Mouse (Mus musculus) erythroblast, embryonic 14.5 days (primary cell): ENCODE data around the gene Dgkg.

Experiments used
- GATA1 ChIP-seq: IDR thresholded peaks from 2 replicates; pipeline ENCODE4 v1.6.1; 2012; ENCODE audit warnings: low read length, inconsistent platforms, mixed read lengths
- TAL1 ChIP-seq: IDR thresholded peaks from 3 replicates; pipeline ENCODE4 v1.6.1; 2012; ENCODE audit warnings: low read length, inconsistent platforms, mixed read lengths

DNA sequence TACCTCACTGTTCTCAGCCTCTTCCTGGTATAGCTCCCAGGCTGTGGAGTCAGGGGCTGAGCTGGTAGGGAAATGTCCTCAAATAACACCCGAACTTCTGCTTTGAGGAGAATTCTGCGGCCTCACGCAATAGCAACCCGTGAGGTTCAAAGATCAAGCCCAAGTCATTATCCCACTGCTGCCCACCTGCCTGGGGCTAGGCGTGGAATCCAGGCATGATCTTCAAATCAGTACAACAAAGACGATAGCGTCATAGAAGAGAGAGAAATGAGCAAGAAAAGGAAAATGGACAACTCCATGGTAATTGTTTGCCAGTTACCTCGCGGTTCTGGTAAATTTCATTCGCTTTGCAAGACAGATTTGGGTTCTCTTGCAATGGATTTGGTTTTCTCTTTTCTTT is 109.3 kb downstream of the Dgkg start:
- no peak for TF ChIP-seq GATA1
- TF ChIP-seq TAL1: no peak
